Mouse (Mus musculus): ENCODE results near the gene Prim2. TPM values are rescaled to one million over a fixed set of nuclear protein-coding genes. Genes with fewer than 3 reads are reported as not detected.

Gene Prim2
- polyA plus RNA-seq, 1 experiment from 2014 or later = 39.1 TPM

GRCm38 (mm10) chr1:33458950-33459349 lies 210.6 kb downstream of the Prim2 start:
- Histone ChIP-seq H3K9ac (no peak overlapping the region), H3K9me3 (replicated peaks) (no peaks in the 10 kb centered on the region), H3K4me3 (replicated peaks) (no peak overlapping the region), H3K27ac (no peak overlapping the region), H3K36me3 (peaks cover 10% of the 10 kb centered on the region), H3K4me1 (no peaks in the 10 kb centered on the region), H3K4me2 (no peak overlapping the region), H3K27me3 (no peaks in the 10 kb centered on the region)
- WGBS = 94% methylated on average over 3 of the region's 3 CpGs
- no peak for ATAC-seq (replicated peaks; ENCODE audit: low FRiP score)

GRCm38 (mm10) chr1:33454251-33454650 lies 215.3 kb downstream of the Prim2 start:
- WGBS = 94% methylated on average over 6 of the region's 6 CpGs
- Histone ChIP-seq H3K9ac (no peak overlapping the region), H3K27me3 (no peaks in the 10 kb centered on the region), H3K36me3 (no peaks in the 10 kb centered on the region), H3K9me3 (replicated peaks) (no peaks in the 10 kb centered on the region), H3K4me1 (no peaks in the 10 kb centered on the region), H3K4me2 (no peak overlapping the region), H3K4me3 (replicated peaks) (no peak overlapping the region), H3K27ac (no peak overlapping the region)
- 0 out of 2 replicates have a peak, but pooled peaks have one; percentile 33 for ATAC-seq (replicated peaks; ENCODE audit: low FRiP score)

GRCm38 (mm10) chr1:33453299-33453698 lies 216.3 kb downstream of the Prim2 start:
- no peaks in the 10 kb centered on the region for H3K4me1 ChIP-seq
- no peaks in the 10 kb centered on the region for H3K36me3 ChIP-seq
- H3K9ac ChIP-seq = no peak overlapping the region
- no peaks in the 10 kb centered on the region for H3K27me3 ChIP-seq
- H3K27ac ChIP-seq = no peak overlapping the region
- no peaks in the 10 kb centered on the region for H3K9me3 ChIP-seq (replicated peaks)
- H3K4me3 ChIP-seq (replicated peaks) = no peak overlapping the region
- no peak overlapping the region for H3K4me2 ChIP-seq
- no peak for ATAC-seq (replicated peaks; ENCODE audit: low FRiP score)
- 84% methylated on average over 9 of the region's 9 CpGs for WGBS

- no peaks in the 10 kb centered on the region for H3K4me1 ChIP-seq
- no peaks in the 10 kb centered on the region for H3K9me3 ChIP-seq (replicated peaks)
- 68% methylated on average over 4 of the region's 4 CpGs for WGBS
- no peak overlapping the region for H3K4me2 ChIP-seq
- H3K36me3 ChIP-seq = no peaks in the 10 kb centered on the region
- H3K27me3 ChIP-seq = no peaks in the 10 kb centered on the region
- no peak for ATAC-seq (replicated peaks; ENCODE audit: low FRiP score)
- no peak overlapping the region for H3K9ac ChIP-seq
- no peak overlapping the region for H3K27ac ChIP-seq
- H3K4me3 ChIP-seq (replicated peaks) = no peak overlapping the region
Observed at GRCm38 (mm10) chr1:33447179-33447578, 222.4 kb downstream of the Prim2 start.

GRCm38 (mm10) chr1:33436167-33436566 lies 233.4 kb downstream of the Prim2 start:
- H3K9ac ChIP-seq = no peak overlapping the region
- H3K4me3 ChIP-seq (replicated peaks) = no peak overlapping the region
- ATAC-seq (replicated peaks; ENCODE audit: low FRiP score) = no peak
- H3K27me3 ChIP-seq = no peaks in the 10 kb centered on the region
- H3K4me2 ChIP-seq = no peak overlapping the region
- H3K27ac ChIP-seq = no peak overlapping the region
- WGBS = 85% methylated on average over 2 of the region's 2 CpGs
- no peaks in the 10 kb centered on the region for H3K4me1 ChIP-seq
- no peaks in the 10 kb centered on the region for H3K9me3 ChIP-seq (replicated peaks)
- H3K36me3 ChIP-seq = no peaks in the 10 kb centered on the region

Other genes with a start within 250 kb of the Prim2 start
- 28.0 and 30.2 TPM in 2 replicates for gene Rab23, start 50.1 kb upstream of the Prim2 start, polyA plus RNA-seq (2015; fragmentation: Nextera tagmentation; extraction: Ambion mirVana)
- 84.7 and 87.6 TPM in 2 replicates for gene Bag2, start 88.0 kb upstream of the Prim2 start, polyA plus RNA-seq (2015; fragmentation: Nextera tagmentation; extraction: Ambion mirVana)
- 25.3 and 26.7 TPM in 2 replicates for gene Zfp451, start 144.8 kb upstream of the Prim2 start, polyA plus RNA-seq (2015; fragmentation: Nextera tagmentation; extraction: Ambion mirVana)
- gene Bend6, start 238.0 kb upstream of the Prim2 start, polyA plus RNA-seq (2015; fragmentation: Nextera tagmentation; extraction: Ambion mirVana) = 0.48 and 0.64 TPM in 2 replicates
- gene Dst, start 238.4 kb upstream of the Prim2 start, polyA plus RNA-seq (2015; fragmentation: Nextera tagmentation; extraction: Ambion mirVana) = 25.6 and 27.9 TPM in 2 replicates